Mouse (Mus musculus): ENCODE measurements around the gene Stra6. TPM values are rescaled to one million over a fixed set of nuclear protein-coding genes. Genes with fewer than 3 reads are reported as not detected.

The Stra6 gene
- total RNA-seq, 2 experiments from 2014 or later, result 9.0 TPM

- DNase-seq (ENCODE audit: low spot score in 2 of 2), result no peak
Observed at GRCm38 (mm10) chr9:58163146-58163545, 99.6 kb downstream of the Stra6 start.

GRCm38 (mm10) chr9:58165779-58166178 is 102.2 kb downstream of the Stra6 start:
- DNase-seq (ENCODE audit: low spot score in 2 of 2), result no peak

- DNase-seq (ENCODE audit: low spot score in 2 of 2), result no peak
Observed at GRCm38 (mm10) chr9:58168880-58169279, 105.3 kb downstream of the Stra6 start.

DNA sequence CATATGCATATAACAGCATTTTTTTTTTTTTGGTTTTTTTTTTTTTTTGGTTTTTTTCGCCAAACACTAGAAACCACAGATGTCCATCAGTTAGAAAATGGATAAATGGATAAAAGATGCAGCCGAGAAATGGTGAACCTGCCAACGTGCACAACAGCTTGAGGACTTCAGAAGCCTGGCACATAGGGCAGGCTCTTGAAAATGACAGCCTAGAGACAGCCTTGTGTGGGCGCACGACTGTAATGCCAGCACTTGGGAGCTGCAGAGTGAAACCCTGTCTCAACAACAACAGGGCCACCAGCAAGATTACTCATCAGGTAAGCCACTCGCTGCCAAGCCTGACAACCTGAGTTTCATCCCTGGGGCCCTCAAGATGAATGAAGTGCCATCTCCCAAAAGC is 105.8 kb downstream of the Stra6 start:
- no peak for DNase-seq (ENCODE audit: low spot score in 2 of 2)

- no peak for DNase-seq (ENCODE audit: low spot score in 2 of 2)
Observed at GRCm38 (mm10) chr9:58172863-58173262, 109.3 kb downstream of the Stra6 start.

DNA sequence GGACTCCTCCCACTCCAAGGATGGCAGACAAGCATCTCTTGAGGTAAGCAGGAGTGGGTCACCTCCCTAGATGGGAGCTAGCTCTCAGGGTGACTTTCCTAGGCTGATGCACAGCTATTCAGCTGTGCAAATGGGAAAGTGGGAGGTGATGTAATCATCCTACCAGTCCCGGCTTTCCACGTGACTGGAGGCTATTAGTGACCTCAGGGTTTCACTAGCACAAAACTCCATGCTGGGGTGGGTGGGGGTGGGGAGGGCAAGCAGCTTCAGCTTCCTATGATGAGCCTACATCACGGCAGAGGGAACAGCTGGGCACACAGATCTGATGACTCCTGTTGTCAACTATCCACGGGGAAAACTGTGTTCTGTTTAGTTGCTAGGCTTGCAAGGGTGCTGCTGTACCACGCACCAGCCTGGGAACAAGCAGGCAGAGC is 111.2 kb downstream of the Stra6 start:
- peak in 1 of 2 experiments; percentile 38 for DNase-seq (ENCODE audit: low spot score in 2 of 2)

- DNase-seq (ENCODE audit: low spot score in 2 of 2), result peak in 1 of 2 experiments; percentile 44
Observed at GRCm38 (mm10) chr9:58175745-58176487, 112.3 kb downstream of the Stra6 start.

DNA sequence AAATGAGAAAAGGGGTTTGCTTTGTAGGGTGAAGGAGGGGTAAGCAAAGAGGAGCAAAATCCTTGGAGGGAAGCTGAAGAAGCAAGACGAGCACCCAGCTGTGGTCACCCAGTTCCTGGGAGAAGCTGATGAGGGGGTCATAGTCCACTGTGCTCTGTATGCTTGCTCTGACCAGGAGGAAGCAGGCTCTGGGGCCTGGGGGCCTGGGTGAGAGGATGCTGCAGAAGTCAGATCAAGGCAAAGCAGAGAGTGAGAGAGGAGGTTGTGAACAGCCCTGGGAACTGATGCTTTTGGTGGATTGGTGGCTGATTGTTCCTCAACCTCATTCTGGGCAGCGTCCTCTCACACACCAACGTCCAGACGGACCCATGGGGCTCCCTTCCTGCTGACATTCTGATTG is 113.6 kb downstream of the Stra6 start:
- no peak for DNase-seq (ENCODE audit: low spot score in 2 of 2)

GRCm38 (mm10) chr9:58179390-58179789 is 115.8 kb downstream of the Stra6 start:
- no peak for DNase-seq (ENCODE audit: low spot score in 2 of 2)

DNA sequence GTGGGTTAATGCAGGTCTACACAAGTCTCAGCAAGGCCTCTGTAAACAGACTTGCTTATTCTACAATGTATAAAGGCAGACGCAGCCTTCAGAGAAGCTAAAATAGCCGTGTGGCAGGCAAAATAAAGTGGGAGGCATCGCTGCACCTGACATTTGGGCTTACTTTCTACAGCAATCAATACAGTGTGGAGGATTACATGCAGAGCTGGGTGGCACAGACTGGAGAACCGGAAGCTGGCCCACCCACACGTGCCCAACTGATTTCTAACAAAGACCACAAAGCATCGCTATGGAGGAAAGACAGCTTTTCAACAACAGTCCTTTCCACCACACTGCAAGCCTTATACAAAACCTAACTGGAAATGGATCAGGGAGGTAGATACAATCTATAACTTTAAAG is 120.9 kb downstream of the Stra6 start:
- DNase-seq (ENCODE audit: low spot score in 2 of 2), result no peak

DNA sequence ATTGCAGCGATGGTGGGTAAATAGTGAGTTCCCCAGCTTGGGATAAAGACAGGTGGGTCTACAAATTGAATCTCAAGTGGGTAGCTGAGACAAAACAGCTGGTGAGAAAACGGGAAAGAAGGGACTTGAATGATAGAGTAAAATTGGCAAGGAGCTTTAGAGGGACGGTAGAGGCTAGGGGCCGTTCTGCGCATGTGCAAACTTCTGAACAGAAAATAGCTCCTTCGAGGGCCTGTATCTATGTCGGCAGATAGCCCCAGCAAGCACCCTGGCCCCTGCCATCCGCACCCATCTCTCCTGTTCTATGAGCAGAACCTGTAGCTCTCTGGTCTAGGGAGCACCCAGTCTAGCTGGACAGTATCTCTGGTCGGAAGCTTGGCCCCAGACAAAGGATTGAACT is 130.6 kb downstream of the Stra6 start:
- no peak for DNase-seq (ENCODE audit: low spot score in 2 of 2)

DNA sequence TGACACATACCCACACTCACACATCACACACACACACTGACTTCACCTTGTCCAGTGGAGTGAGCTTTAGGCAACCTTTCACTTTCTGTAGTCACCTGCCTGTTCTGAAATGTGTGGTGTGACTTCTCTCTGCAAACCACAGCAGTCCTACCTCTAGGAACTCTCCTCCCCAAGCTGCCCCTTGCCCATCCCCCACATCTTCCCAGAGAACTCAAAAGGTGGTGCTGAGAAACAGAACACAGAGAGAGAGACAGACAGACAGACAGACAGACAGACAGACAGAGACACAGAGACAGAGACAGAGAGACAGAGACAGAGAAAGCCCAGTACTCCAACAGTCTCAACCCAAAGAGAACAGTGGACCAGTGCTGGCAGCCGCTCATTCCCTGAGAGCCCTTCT is 132.1 kb downstream of the Stra6 start:
- peak; percentile 19 to 31 for DNase-seq (ENCODE audit: low spot score in 2 of 2)

GRCm38 (mm10) chr9:58196141-58196540 is 132.6 kb downstream of the Stra6 start:
- no peak for DNase-seq (ENCODE audit: low spot score in 2 of 2)

DNA sequence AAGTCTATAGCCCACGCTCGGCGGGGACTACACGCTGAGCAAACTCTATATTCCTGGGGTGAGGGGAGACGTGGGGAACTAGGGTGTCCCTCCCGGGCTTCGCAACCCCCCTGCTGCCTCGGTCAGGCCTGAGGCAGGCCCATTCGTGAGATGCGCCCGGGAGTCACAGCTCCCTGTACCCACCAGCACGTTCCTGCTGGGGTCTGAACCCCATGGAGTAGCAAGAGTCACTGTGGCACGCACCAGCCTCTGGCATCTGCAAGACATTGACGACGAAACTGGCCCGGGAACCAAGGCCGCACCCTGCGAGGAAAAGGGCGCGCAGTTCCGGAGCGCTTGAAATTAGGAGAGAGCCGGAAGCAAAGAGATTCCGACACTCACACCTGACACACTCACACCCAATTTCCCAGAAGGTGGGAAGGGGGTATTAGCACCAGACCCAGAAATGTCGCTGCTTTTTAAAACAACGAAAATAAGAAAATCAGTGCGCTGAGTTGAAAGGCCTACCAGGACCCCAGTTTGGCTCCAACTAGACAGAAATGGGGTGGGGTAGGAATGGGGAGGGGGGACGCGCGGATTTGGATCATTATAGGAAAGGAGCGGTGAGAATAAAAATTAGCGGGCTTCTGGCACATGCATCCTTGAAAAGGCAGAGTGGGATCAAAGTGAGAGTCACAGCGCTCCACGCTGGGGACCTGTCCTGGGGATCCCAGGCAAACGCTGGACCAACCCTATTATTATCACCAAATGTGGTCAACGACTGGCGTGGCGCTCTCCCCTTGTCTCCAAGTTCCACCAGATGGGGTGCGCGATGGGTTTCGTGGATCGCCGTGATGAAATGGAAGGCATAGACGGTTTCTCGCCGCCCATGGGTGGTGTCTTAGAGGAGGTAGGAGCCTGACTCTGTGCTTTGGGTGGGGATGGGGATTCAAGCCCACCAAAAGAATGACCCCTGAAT is 133.3 kb downstream of the Stra6 start:
- DNase-seq (ENCODE audit: low spot score in 2 of 2), result peak; percentile 25 to 39

DNA sequence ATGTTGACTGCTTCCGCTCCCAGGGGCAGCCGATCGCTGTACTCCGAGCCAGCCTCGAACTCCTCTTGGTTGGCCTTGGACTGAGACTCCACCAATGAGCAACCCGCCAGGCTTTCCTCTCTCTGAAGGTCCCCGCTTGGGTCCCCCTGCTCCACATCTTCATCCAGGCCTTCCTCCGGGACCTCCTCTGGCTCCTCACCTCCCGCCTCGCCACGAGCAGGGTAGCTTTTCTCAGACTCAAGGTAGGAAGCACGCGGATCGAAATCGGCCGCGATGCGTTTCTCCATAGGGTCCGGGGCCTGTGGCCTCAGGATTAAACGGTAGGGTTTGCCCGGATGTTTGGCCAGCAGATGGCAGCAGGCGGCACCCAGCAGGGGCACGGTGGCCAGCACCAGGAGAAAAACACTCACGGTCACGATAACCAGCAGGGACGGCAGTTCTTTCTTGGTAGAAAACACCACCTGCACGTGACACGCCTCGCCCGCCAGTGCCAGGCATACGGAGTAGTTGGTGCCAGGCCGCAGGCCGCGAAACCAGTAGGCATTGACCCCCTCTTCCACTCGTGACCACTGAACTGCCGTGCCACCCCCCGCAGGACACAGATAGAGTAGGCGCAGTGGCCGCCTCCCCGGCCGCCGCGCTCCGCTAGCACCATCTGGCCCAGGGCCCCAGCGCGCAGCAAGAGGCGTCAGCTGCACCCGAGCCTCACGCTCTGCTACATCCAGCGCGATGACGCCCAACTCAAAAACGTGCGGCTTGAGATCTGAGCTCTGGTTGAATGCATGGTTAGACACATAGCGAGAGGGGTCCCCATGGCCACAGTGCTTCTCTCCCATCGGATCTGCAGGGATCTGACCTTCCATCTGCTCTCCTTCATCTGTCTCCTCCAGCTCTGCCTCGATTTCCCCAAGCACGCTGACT is 134.5 kb downstream of the Stra6 start:
- peak; percentile 65 to 75 for DNase-seq (ENCODE audit: low spot score in 2 of 2)

GRCm38 (mm10) chr9:58198801-58199371 is 135.3 kb downstream of the Stra6 start:
- peak; percentile 48 to 67 for DNase-seq (ENCODE audit: low spot score in 2 of 2)

DNA sequence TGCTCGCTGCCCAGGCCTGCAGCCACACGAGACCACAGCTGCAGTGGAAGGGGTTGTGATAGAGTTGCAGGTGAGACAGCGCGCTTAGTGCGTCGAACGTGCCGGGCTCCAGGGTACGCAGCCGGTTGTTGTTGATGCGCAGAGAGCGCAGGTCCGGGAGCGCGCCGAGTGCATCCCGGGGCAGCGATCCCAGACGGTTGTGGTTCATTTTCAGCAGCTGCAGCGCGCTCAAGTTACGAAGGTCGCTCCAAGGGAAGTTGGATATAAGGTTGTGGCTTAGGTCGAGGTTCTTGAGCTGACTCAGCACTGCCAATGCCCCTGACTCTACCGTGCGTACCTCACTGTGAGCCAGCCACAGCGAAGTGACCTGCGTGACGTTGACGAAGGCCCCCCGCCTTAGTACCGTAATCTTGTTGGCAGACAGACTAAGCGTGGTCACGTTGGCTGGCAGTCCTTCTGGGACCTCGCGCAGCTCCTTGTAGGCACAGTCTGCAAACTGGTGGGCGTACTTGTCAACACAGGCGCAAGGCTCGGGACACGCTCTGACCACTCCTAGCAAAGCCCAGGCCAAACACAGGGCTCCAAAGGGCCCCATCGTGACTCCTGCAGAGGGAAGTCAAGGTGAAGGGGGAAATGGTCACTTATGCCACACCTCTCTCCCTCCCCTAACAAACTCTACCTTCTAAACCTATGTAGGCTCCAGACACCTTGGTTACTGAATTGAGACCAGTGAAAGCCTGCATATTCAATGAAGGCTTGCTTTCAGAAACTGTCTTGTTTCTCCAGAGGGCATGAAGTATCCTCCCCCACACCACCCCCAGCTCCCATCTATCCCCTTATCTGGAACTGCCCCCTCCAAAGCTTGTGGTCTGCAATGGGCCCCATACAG is 136.0 kb downstream of the Stra6 start:
- peak; percentile 38 to 43 for DNase-seq (ENCODE audit: low spot score in 2 of 2)

GRCm38 (mm10) chr9:58200270-58201090 is 136.9 kb downstream of the Stra6 start:
- DNase-seq (ENCODE audit: low spot score in 2 of 2), result peak; percentile 18 to 28

Measured in layer of hippocampus, postnatal 10 days (tissue).